Mouse (Mus musculus) heart, adult 8-10 months (tissue): Measurements from ENCODE around the gene Hemgn. TPM values are rescaled to one million over a fixed set of nuclear protein-coding genes. Genes with fewer than 3 reads are reported as not detected.

Experiments used
- DNase-seq: peaks from one replicate; pipeline ENCODE4 v3.0.0; 2022; ENCODE audit warnings: low spot score
- total RNA-seq, 4 experiments: library from RNA; stranded (reverse); gene quantifications; 2 replicates each; pipeline ENCODE4 v1.2.4; 2022

Hemgn gene
- total RNA-seq = under 1 TPM in 1 of 4 experiments, not detected in 3; 0.37 TPM

DNA sequence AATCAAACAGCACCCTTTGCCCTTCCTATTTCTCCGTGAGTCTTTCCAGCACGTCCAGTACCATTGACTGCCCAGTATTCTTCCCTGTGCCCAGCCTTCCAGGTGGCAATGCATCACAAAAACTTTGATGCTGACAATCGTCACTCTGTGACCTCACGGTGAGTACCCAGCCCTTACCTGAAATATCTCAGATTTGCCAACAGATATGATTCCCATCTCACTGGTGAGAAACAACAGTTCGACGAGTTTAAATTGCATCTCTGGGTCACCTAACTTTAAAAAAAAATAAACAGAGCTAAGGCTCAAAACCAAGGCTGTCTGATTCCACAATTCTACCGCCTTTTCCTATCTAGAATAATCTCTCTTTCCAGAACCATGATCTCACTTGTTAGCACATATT lies at the start of gene Hemgn:
Hemgn (minus strand) TSS at position 101 of the 400 bp plus-strand sequence.
- DNase-seq = no peak

DNA sequence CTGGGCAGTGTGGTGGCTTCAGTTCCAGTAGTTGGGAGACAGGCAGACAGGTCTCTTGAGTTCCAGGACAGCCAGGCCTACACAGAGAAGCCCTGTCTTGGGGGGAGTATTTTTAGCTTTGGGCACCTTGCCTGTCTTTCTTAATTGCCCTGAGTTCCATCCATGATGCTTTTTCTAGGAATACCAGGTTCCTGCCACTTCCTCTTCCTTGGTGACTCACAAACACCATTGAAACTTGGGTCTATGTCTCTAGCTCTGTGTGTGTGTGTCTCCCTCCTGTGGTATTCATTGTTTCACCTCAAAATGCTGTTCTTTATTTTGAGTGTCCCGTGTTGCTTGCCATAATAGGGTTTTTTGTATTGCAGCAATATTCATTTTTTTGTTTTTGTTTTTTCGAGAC lies 45.1 kb upstream of the Hemgn start:
- DNase-seq = no peak

DNA sequence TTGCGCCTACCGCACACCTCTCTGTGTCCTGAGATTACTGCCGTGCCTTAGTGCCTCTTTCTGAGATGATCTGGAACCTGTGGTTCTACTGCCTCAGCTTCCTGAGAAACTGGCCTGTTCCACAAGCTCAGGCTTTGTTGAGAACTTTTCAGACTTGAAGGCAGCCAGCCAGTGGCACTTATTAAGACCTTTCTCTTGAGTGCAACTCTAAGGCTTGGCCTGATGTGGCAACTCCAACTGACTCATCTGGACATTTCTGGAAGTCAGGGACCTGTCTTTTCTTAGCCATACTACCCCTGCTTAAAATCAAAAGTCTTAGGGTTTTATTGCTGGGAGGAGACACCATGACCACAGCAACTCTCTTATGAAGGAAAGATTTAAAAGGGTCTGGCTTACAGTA lies 43.9 kb upstream of the Hemgn start:
- DNase-seq = no peak

DNA sequence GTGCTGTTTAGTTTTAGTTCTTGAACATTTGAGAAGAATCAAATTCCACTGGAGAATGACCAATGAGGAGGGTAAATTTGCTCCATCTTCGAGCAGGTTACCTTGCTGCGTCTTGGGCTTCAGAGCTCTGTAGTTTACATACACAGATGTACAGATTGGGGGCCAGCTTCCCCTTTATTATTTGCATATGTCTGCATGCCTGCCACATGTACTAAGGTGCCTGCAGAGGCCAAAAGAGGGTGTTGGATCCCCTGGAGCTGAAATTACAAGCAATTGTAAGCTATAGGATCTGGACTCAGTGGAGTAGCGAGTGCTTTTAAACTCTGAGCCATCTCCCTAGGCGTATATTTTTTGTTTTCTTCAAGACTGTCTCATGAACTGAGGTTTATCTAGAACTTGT lies 43.5 kb upstream of the Hemgn start:
- DNase-seq = no peak

DNA sequence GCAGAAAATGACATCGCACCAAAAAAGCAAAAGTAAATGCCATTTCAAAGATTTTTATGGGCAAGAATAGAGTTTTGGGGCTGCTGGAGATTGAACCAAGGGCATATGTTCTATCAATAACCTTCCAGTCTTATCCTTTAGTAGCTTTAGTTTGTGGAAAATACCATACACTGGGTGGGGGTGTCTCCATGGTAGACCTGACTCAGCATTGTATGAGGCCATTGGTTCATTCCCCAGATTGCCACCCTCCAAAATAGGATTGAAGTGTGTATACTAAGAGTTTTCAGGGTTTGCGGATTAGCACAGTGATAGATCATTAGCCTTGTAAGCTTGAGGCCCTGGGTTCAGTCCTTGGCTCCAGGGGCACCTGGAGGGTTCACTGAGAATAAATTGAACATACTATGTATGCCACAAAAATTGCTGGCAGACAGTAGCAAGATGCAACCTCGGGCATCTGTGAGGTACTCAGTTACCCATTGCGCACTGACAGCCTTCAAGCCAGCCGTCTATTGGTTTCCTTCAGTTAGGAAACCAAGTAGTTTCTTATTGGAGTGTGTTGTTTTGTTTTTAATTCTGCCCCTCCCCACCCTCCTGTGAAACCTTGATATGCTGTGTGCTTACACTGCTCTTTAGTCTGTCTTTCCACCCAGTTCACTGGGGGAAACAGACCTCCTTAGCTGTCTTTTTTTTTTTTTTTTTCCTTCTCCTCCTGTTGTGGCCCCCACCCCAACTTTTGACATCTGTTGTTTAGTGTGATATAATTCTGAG lies 41.0 kb upstream of the Hemgn start:
- no peak for DNase-seq

DNA sequence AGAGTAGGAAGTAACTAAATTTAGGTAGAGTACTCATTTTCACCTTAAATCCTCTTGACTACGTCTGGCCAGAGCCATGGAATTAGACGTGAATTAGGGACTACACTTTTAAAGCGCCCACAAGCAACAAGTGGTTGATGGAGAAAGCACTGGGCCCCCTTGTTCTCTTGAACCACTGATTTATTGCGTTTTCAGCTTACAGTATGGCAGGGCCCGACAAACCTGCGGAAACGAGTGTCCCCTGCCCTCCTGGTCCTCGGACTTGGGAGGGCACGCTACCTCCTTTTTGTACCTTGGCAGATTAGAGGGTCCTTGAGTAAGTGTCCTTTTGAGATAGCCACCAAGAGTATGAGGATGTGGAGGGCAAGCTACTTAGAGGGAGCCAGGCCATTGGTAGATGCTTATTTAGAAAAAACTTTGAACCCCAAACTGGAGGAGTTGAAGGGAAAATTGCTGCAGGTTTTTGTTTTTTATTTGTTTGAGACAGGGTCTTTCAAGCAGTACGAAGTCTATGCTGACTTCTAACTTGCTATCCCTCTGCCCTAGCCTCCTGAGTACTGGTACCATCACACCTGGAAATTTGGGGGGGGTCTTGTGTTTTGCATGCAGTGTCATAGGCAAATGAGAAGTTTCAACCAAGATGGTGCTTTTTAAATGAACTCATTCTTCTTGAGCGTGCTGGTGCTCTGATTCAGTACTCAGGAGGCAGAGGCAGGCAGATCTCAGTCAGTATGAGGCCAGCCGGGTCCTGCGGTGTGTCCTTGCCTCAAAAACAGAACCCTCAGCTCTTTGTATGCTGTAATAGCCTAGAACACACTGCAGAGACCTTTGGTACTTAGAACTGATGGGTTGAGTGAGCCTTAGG lies 39.8 kb upstream of the Hemgn start:
- no peak for DNase-seq

DNA sequence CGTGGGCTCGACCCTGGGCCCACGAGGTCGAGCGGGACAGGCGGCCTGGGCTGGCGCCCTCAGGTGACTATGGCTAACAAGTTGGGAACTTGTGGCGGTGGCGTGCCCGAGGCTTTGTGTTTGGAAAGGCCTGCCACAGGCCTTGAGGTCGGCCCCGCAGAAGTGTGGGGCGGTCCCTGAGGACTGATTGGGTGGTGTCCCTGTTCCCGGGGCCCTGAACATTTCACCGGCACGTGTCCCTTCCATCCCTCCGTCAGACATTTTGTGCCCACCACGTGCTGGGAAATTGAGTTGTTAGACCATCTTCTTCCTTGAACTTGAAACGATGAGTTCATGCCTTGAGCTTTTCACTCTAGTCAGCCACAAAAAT lies 39.2 kb upstream of the Hemgn start:
- DNase-seq = peak; percentile 36

DNA sequence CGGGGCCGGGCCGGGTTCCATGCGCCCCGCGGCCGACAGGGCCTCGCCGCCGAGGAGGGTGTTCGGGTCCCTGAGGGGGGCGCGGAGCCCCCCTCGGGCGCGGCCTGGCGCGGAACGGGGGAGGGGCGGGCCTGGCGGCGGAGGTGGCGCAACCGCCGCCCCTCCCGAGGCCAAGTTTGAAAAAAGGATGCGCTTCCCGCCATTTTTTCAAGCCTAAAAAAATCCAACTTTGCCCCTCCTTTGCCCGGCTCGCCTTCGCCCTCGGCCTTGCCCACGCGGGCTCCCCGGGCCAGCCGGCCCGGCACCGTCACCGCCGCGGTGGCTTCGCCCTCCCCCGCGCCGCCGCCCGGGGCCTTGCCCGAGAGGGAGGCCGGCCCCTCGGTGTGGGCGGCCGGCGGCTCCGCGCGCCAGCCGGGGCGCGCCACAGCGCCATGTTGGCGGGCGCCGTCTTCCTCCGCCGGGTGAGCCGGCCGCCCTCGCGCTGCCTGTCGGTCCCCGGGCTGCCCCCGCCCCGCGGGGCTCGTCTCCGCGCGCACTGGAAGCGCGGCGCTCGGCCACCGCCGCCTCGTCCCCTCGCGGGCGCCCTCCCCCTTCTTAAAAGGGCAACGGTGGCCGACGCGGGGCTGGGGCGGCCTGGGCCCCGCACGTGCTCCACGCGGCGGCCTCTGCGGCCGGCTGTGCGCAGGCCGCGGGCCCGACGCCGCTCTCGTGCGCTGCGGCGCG lies 38.6 kb upstream of the Hemgn start:
- peak; percentile 65 for DNase-seq

DNA sequence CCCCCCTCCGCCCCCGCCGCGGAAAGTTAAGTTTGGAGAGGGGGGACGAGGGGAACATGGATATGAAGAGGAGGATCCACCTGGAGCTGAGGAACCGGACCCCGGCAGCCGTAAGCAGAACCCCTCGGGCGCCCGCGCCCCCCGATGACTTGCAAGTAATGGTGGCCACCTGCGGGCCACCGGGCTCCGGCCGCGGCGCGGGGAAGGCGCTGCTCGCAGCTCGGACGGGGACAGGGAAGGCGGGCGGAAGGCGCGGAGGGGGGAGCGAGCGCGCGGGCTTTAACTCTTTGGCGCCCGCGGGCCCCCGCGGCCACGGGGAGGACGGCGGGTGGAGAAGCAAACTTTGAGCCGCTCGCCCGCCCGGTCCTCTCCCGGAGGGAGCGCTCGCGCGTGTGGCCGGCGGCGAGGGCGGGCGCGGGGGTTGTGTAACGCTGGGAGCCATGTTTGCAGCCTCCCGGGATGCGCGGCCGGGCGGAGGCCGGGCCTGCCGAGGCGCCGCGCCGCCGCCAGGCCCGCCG lies 38.0 kb upstream of the Hemgn start:
- peak; percentile 65 for DNase-seq

DNA sequence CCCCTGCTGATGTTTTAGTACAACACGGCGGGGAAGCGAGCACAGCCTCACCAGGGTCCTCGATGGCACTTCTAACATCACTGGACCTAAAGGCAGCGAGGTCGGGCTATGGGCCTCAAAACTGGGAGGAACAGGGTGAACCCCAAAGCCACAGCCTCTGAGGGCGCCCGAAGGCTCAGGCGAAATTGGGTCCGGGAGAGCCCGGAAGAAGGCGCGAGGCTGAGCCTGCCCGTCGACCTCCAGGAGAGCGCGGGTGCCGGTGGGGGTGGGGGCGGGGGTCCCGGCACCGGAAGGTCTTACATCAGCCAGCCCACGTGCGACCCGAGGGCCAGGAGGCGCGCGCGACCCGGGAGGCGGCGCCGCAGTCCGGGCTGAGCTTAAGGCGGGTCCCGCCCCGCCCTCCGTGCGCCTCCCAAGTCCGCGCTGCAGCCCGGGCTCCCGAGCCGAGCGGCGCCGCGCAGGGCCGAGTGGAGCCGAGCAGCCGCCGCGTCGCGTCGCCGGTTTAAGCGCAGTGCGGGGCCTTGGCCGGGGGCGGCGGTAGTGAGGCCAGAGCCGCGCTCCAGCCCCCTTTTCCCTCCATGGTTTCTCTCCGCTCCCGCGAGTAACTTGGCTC lies 37.3 kb upstream of the Hemgn start, which contains the start of gene Anp32b:
Anp32b (plus strand) TSS at position 384 of the 613 bp plus-strand sequence.
- DNase-seq = peak; percentile 85

DNA sequence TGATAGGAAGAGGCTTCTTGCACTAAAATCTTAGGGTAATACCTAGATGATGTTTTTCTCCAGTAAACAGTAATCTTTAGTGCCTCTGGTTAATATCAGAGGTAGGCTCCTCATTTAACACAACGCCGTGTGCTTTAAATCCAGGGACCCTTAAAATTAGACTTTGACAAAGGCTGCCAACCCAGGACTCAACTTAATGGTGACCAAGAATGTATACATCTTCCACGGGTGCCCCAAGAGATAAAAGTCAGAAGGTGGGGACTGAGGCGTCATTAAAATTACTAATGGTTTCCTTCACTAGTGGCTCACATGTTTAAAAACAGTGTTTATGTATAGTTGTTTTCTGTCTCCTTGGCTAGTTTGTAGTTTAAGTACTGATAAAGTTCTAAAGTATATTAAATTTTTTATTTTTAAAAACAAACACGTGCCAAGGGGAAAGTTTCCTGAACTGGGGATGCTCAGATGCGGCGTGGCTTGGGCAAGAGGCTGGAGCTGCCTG lies 36.8 kb upstream of the Hemgn start:
- DNase-seq = no peak

DNA sequence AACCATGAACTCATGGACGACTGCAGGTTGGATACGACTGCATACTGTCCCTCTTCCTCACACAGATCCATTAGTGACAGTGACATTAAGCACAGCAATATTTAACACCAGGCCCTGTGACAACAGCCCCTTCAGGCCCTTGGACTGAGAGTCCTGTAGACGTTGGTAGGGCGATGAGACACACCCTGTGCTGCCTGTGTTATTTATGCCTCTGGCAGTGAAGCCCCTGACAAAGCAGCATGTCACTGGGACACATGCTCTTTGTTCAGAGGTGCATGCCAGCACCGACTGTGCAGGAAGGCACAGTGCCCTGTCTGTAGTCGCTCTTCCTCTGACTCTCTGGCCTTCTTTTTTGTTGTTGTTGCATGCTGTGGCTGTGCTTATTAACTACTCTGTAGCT lies 35.6 kb upstream of the Hemgn start:
- no peak for DNase-seq

DNA sequence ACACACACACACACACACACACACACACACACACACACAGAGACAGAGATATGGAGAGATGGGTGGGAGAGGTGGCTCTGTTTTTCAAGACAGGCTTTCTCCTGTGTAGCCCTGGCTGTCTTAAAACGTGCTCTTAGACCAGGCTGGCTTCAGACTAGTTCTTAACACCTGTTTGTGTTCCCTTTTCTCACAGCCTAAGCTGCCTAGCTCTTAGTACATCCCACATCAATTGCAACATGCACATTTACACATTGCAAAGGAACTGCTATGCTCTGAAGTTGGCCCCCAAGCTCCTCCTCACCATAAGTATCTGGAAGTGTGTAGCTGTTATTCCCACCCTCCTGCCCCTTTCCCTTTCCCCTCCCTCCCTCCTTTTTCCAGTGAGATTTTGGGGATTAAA lies 34.2 kb upstream of the Hemgn start:
- no peak for DNase-seq

DNA sequence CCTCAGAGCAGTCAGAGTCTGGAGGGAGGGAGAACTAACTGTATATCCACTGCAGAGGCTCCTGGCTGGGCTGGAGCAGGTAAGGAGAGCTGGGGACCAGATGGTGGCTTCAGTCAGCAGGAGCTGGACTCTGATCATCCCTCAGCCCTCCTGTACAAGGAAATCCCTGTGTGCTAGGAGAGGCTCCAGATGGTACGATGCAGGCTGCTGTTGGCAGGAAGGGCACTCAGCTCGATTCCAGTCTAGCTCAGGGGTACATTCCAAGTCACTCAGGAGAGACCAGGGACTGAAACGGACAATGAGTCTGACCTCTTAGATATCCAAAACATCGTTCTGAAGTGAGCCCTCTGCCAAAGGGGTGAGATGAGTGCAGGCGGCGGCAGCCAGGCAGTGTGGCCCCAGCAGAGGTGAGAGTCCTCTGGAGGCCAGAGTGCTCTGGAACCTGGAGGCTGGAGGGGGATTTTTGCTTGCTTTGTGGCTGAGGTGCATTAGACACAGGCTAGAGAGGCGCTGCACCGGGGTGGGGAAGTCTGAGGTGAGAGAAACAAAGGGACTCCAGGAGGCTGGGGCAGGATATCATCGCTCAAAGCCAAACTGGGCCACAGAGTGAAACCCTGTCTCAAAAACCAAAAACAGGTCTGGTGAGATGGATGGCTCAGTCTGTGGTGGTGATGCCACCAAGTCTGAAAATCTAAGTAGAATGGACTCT lies 32.1 kb upstream of the Hemgn start:
- no peak for DNase-seq

DNA sequence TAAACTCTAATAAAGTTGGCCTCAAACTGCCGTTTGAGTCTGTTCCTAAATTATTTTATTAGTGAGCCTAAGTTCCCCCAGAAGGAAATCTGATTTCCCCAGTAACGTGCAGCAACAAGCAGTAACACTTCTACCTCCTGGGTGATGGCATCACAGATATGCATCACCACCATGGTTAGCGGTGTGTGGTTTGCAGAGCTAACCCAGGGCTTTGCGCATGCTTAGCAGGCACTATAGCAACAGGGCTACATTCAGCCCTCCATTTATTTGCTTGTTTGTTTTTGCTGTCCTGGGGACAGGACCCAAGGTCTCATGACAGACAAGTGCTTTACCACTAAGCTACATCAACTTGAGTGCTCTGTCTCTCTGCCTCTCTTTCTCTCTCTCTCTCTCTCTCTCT lies 29.2 kb upstream of the Hemgn start:
- DNase-seq = no peak

DNA sequence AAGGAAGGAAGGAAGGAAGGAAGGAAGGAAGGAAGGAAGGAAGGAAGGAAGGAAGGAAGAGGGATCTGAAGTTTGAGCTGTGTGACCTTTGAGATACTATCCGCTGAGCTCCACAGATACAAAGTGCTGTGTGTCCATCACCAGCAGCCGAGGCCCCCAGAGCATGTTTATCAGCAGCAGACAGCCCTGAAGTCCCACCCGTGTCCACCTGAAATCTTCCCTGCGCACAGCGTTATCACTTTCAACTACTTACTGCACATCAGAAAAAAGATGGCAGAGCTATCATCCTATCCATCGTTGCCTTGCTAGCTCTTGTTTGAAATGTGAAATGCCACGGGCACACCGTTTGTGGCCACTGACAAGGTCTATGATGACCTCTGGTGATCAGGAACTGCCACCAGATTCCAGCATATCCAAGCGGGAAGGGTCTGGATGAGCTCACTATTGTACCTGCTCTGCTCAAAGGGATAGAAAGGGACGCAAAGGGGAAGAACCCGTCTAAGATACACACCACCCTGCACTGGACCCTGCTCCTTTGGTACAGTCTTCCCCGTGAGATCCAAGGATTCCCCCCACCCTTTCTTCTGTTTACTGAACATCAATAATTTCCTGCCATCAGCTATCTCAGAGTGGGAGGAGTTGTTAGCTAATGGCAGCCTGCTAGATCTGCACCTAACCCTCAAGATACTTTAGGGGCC lies 19.2 kb upstream of the Hemgn start:
- no peak for DNase-seq

DNA sequence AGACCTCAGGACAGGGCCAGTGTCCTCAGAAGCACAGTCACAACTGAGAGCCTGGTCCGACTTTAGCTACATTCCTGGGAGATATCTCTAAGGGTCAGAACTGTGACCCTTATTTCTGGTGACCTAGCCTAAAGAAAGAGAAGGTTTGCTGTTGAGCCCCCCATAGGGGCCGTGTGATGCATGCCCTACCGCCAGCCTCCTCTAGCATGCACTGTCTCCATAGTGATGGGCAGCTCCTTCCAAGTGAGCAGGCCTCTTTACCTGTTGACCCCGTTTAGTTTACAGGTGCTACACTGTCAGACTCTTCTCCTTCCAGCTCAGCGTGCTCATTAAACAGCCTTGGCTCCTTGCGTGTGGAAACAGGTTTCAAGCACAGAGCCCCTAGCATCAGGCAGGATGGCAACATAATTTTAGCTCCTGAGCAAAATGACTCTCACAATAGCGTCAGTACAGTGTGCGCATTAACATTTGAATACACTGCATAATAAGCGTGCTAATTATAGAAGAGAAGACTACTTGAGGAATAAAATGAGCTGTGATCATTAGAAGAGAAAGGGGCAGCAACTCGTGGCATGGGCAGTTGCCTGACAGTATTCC lies 15.7 kb upstream of the Hemgn start:
- DNase-seq = no peak

DNA sequence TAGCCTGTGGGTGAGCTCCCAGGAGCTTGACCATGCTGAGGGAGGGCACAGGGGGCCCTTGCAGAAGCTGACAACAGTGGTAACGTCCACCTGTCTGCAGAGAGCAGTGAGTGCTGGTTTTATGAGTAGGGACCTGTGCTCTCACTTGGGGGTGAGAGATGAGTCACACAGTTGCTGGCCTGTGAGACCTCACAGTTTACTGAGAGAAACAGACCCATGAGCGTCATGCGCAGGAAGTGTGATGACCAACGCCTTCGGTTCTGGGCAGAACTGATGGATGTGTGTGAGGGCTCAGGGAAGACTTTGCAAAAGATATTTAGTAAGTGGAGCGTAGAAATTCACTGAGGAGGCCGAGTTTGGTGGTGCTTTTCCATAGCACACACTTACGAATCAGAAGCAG lies 9.3 kb upstream of the Hemgn start:
- no peak for DNase-seq

DNA sequence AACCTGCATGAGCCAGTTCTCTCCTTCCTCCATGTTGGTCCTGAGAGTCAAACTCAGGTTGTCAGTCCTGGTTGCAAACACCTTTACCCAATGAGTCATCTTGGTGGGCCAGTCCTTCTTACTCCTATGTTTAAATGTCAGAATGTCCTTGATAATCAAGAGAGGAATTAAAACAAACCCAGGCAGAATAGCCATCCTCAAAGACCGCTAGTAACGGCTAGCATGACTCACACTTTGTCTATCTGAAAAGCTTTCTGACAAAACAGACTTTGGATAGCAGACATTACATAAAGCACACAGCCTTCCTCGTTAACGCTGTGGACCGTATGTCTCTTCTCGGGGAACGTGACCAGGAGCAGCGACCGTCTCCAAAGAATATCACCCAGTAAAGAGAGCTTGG lies 5.5 kb upstream of the Hemgn start:
- no peak for DNase-seq

DNA sequence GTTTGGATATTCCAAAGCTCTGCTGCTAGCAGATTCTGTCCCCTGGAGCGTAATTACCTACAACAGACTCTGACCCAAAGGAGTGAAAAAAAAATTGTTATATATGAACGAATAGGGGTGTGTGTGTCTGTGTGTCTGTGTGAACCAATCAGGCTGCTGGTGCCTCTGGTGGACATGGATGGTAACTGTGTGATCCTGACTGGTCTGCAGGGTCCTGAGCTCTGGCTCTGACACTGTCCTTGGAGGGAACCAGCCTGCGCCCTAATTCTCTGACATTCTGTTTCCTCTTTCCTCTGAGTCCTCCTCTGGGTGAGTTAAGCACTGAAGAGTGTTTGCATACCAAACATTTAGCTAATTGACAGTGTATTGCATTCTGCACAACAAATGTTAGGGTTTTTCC lies 4.2 kb upstream of the Hemgn start:
- no peak for DNase-seq
